Mouse (Mus musculus) effector memory CD4-positive, alpha-beta T cell, adult 5 months (primary cell): ENCODE measurements around the gene Pnpla7. TPM values are rescaled to one million over a fixed set of nuclear protein-coding genes. Genes with fewer than 3 reads are reported as not detected.

ENCODE experiments used
- polyA plus RNA-seq: library from polyadenylated mRNA; unstranded; fragments of 100-300 nt; shearing (Covaris generic); gene quantifications from one replicate; pipeline ENCODE4 v1.2.1, GENCODE M21; 2017

Gene Pnpla7
- polyA plus RNA-seq, result 84.0 TPM

GRCm38 (mm10) chr2:24975704-24976297 lies at the start of gene Pnpla7:
Gene Pnpla7, plus strand, starts transcription at chr2:24976033.

GRCm38 (mm10) chr2:24935057-24935796 lies 40.6 kb upstream of the Pnpla7 start, which contains the start of gene Arrdc1:
Gene Arrdc1, minus strand, starts transcription at chr2:24935252.

GRCm38 (mm10) chr2:24949421-24950188 lies 26.2 kb upstream of the Pnpla7 start, which contains the start of gene Zmynd19:
Gene Zmynd19, plus strand, starts transcription at chr2:24949792.

GRCm38 (mm10) chr2:24962304-24963000 lies 13.4 kb upstream of the Pnpla7 start, which contains the start of gene Dph7:
Gene Dph7, plus strand, starts transcription at chr2:24962400.

GRCm38 (mm10) chr2:24974906-24975703 lies 728 bp upstream of the Pnpla7 start, which contains the start of gene Mrpl41:
Gene Mrpl41, minus strand, starts transcription at chr2:24975098.

GRCm38 (mm10) chr2:25054221-25055067 lies 78.6 kb downstream of the Pnpla7 start, which contains the start of gene Nsmf:
Gene Nsmf, plus strand, starts transcription at chr2:25054355.

GRCm38 (mm10) chr2:25080076-25080475 lies 104.2 kb downstream of the Pnpla7 start, which contains the start of gene Entpd8:
Gene Entpd8, plus strand, starts transcription at chr2:25080304.

GRCm38 (mm10) chr2:25095109-25095850 lies 119.4 kb downstream of the Pnpla7 start, which contains the start of gene Noxa1:
Gene Noxa1, minus strand, starts transcription at chr2:25095149.

Other genes with a start within 250 kb of the Pnpla7 start
- 0.04 TPM for gene Cacna1b, start 212.9 kb upstream of the Pnpla7 start, polyA plus RNA-seq
- gene Ehmt1, start 56.4 kb upstream of the Pnpla7 start, polyA plus RNA-seq, result 42.3 TPM
- gene Arrdc1, start 40.8 kb upstream of the Pnpla7 start, polyA plus RNA-seq, result 154 TPM
- 17.7 TPM for gene Zmynd19, start 26.2 kb upstream of the Pnpla7 start, polyA plus RNA-seq
- gene Dph7, start 13.6 kb upstream of the Pnpla7 start, polyA plus RNA-seq, result 11.7 TPM
- gene Mrpl41, start 935 bp upstream of the Pnpla7 start, polyA plus RNA-seq, result 63.3 TPM
- gene Nsmf, start 78.3 kb downstream of the Pnpla7 start, polyA plus RNA-seq, result 42.1 TPM
- not detected for gene Entpd8, start 104.3 kb downstream of the Pnpla7 start, polyA plus RNA-seq
- 0.64 TPM for gene Noxa1, start 119.1 kb downstream of the Pnpla7 start, polyA plus RNA-seq
- gene Nrarp, start 204.7 kb downstream of the Pnpla7 start, polyA plus RNA-seq, result 3.9 TPM
- 19.2 TPM for gene Tor4a, start 220.9 kb downstream of the Pnpla7 start, polyA plus RNA-seq
- 82.5 TPM for gene Nelfb, start 235.5 kb downstream of the Pnpla7 start, polyA plus RNA-seq
- not detected for gene Stpg3, start 238.6 kb downstream of the Pnpla7 start, polyA plus RNA-seq
- not detected for gene Fam166a, start 242.7 kb downstream of the Pnpla7 start, polyA plus RNA-seq
- 117 TPM for gene Tubb4b, start 248.7 kb downstream of the Pnpla7 start, polyA plus RNA-seq